Mouse (Mus musculus) heart, adult 2 months (tissue): ENCODE data around the gene Morf4l1. TPM values are rescaled to one million over a fixed set of nuclear protein-coding genes. Genes with fewer than 3 reads are reported as not detected.
A peak's percentile ranks its signal among the peaks of the same experiment; 100 is the strongest.

ENCODE experiments used
- DNase-seq, 2 experiments: peaks; one replicate each; pipeline ENCODE4 v3.0.0; 2021
- H3K27ac ChIP-seq: fragments of 200-600 bp; 2 replicates; pipeline ENCODE4 v1.8.1; 2022
- H3K27me3 ChIP-seq: fragments of 200-500 bp; 2 replicates; pipeline ENCODE4 v1.6.1; 2012; ENCODE audit warnings: mild to moderate bottlenecking, low read length, inconsistent platforms, mixed read lengths; ENCODE audit not compliant: control insufficient read depth, insufficient read depth
- H3K36me3 ChIP-seq: fragments of 200-500 bp; 2 replicates; pipeline ENCODE4 v1.6.1; 2012; ENCODE audit warnings: low read length, inconsistent platforms; ENCODE audit not compliant: control insufficient read depth, insufficient read depth
- H3K4me1 ChIP-seq: fragments of 200-500 bp; 2 replicates; pipeline ENCODE4 v1.6.1; 2011; ENCODE audit warnings: low read length; ENCODE audit not compliant: control insufficient read depth, insufficient read depth
- H3K4me3 ChIP-seq: fragments of 200-600 bp; 2 replicates; pipeline ENCODE4 v1.8.1; 2022
- H3K79me2 ChIP-seq: fragments of 200-500 bp; replicated peaks from 2 replicates; pipeline ENCODE4 v1.6.1; 2012; ENCODE audit warnings: mild to moderate bottlenecking, inconsistent platforms, low read length, moderate library complexity, mixed read lengths; ENCODE audit not compliant: control insufficient read depth, insufficient read depth
- H3K9ac ChIP-seq: fragments of 200-500 bp; 2 replicates; pipeline ENCODE4 v1.6.1; 2012; ENCODE audit warnings: low read depth, mild to moderate bottlenecking, control low read depth, inconsistent platforms, low read length, mixed read lengths
- CTCF ChIP-seq: fragments of 200-600 bp; IDR thresholded peaks from 2 replicates; pipeline ENCODE4 v1.8.1; 2022; ENCODE audit warnings: antibody characterized with exemption, mild to moderate bottlenecking, moderate library complexity
- EP300 ChIP-seq: fragments of 200-500 bp; IDR thresholded peaks from 2 replicates; pipeline ENCODE4 v1.6.1; 2011; ENCODE audit warnings: low read depth, low read length, control low read depth; ENCODE audit not compliant: insufficient read depth
- POLR2A ChIP-seq: fragments of 200-500 bp; IDR thresholded peaks from 2 replicates; pipeline ENCODE4 v1.6.1; 2011; ENCODE audit warnings: mild to moderate bottlenecking, low read depth, low read length, control low read depth; ENCODE audit not compliant: insufficient read depth
- WGBS: fragments of 180-500 bp; shearing (Covaris S2); methylation state at CpG from one replicate; pipeline ENCODE4 v1.1.7; 2018; 5-methylcytosine and 5-hydroxymethylcytosine counted together
- intact Hi-C: fragments of 180-260 bp; cut with DNase I; formaldehyde crosslinking; loops from one replicate; pipeline ENCODE4 v1.15.1; 2025
- long read RNA-seq: library from polyadenylated mRNA; stranded (forward); transcript quantifications from one replicate; pipeline ENCODE4 v2.0.0, GENCODE M21; 2021
- polyA plus RNA-seq: library from polyadenylated mRNA; depleted of rRNA; stranded (reverse); fragments of >200 nt; gene quantifications from 2 replicates; pipeline ENCODE4 v1.2.3, GENCODE M21; 2012; rRNA removed
- total RNA-seq, 2 experiments: library from RNA; stranded (reverse); gene quantifications; 2 replicates each; pipeline ENCODE4 v1.2.3; 2021

The Morf4l1 gene
- 100 to 1,000 TPM; 213 to 276 TPM for total RNA-seq
- polyA plus RNA-seq = 119 and 283 TPM in 2 replicates
- long read RNA-seq, transcript Morf4l1-202 (12 exons, 1,824 nt) = major isoform, 31 of 58 reads
- long read RNA-seq, partial matches to known transcripts = 24 of 58 reads
- long read RNA-seq, other reads (novel, unspliced or antisense) = 2 of 58 reads

DNA sequence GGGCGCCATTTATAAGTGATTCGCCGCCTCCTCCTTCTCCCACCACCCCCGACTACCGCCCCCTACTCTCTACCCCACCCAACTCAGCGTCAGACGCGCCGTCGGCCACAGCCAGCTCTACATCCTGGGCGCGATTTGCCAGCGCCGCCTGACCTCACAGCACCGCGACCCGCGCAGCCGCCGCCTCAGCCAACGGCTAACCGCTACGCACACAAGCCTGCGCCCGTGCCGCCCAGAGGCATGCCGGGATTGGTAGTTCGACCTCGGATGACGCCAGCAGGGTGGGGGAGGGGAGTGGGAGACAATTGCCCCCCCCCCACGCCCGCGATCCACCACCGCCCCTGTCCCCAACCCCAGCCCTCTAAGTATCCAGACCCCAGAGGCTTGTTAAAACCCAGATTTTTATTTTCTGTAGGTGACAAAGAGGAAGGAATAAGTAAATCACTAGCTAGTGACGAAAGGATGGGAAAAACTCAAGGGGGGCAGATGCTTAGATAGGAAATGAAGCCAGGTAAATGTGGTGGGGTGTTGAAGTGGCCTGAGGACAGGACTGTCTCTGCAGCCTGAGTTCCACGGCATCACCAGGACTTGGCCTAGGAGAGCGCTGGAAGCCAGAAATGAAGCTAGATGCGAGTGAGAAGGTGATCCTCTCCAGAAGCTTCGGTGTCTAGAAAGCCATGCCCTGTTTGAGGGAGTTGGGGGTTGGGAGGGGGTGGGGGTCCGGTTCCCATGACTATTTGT, at the start of gene Morf4l1:
TSS of gene Morf4l1 (minus strand) at position 208 of the 741 bp plus-strand sequence.
- H3K79me2 ChIP-seq = peaks cover 5% of the 10 kb centered on the region
- H3K4me3 ChIP-seq = peak within 1 kb of the TSS; percentile 99
- peaks cover 6% of the 10 kb centered on the region for H3K4me1 ChIP-seq
- intact Hi-C loops = loop anchor here (1.0 to 5.0 kb wide), 4 partner anchors 9 to 158 kb away; partner anchors contain the start of genes Adamts7 and Tbc1d2b
- peaks cover 15% of the 10 kb centered on the region for H3K36me3 ChIP-seq
- DNase-seq = peak; percentile 96 to 98
- no peaks in the 10 kb centered on the region for H3K27me3 ChIP-seq
- TF ChIP-seq CTCF (no peak), EP300 (peak; percentile 66; the same call in 1 of the 2 replicates), POLR2A (peak; percentile 67)
- peak within 1 kb of the TSS; percentile 95 for H3K9ac ChIP-seq
- WGBS = 1% methylated on average over 40 of the region's 40 CpGs
- H3K27ac ChIP-seq = peak within 1 kb of the TSS; percentile 97

DNA sequence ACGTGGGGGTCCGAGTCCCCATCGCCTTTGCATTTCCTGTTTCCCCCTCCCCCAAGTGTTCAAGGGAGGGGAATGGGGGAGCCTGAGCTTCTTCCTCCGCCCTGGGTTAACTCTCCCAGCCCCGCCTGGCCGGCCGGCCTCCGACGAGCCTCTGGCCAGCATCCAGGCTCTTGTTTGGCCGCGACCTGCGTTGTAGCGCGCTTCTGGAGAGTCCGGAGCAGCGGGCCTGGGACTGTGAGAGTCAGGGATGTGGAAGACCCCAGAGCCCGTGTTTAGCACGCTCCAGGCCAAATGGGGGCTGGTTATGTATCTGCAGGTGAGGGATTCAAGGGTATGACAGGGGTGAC, 49.1 kb upstream of the Morf4l1 start:
- TF ChIP-seq CTCF (no peak), POLR2A (peak; percentile 34; the same call in 1 of the 2 replicates)
- no peaks in the 10 kb centered on the region for H3K79me2 ChIP-seq
- peak overlapping the region; percentile 87 for H3K27ac ChIP-seq
- H3K4me3 ChIP-seq = peak overlapping the region; percentile 90
- H3K9ac ChIP-seq = peak overlapping the region; percentile 92
- 2% methylated on average over 18 of the region's 18 CpGs for WGBS
- H3K36me3 ChIP-seq = peaks cover 6% of the 10 kb centered on the region
- DNase-seq = peak in 1 of 2 experiments; percentile 83
- H3K4me1 ChIP-seq = peaks cover 4% of the 10 kb centered on the region
- no peaks in the 10 kb centered on the region for H3K27me3 ChIP-seq
- intact Hi-C loops = loop anchor here (2.0 to 5.0 kb wide), 4 partner anchors 19 to 51 kb away; partner anchors contain the start of gene Morf4l1

DNA sequence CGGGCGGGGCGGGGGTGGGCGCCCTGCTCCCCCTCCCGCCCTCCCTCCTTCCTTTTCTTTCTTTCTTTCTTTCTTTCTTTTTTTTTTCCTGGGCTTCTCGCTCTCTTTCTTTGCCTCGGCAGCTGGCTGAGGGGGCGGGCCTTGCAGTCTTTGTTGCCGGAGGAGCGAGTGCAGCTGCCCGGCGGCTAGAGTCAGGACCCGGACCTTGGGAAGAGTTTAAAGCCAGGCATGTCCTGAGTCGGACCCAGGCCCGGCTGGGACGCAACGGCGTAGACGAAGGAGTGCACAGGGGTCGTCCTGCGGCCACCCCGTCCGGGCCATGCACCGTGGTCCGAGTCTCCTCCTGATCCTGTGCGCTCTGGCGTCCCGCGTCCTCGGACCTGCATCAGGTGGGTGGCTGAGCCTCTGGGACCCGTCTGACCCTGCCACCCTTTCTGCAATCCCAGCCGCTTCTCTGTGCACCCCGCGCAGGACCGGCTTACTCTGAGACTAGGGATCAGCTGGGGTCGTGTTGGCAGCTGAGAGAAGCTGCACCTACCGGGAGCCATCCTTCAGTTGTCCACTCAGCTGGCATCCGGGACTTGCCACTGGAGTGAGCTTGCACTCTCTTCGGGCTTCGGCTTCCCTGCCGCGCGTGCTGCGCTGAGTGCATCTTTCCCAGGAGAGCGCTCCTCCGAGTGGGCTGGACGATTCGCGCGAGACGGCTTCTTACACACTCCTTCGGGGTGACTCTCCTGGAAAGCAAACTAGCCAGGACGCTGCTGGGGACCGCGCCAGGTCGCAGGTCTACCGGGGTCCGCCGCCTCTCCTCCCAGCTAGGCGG, 48.6 kb upstream of the Morf4l1 start, which contains the start of gene Adamts7:
TSS of gene Adamts7 (plus strand) at position 144 of the 823 bp plus-strand sequence.
- Histone ChIP-seq H3K36me3 (peaks cover 6% of the 10 kb centered on the region), H3K27ac (peak within 1 kb of the TSS; percentile 87), H3K79me2 (no peaks in the 10 kb centered on the region), H3K4me1 (peaks cover 4% of the 10 kb centered on the region), H3K4me3 (peak within 1 kb of the TSS; percentile 90), H3K9ac (peak within 1 kb of the TSS; percentile 92), H3K27me3 (no peaks in the 10 kb centered on the region)
- DNase-seq = peak in 1 of 2 experiments; percentile 81
- intact Hi-C loops = loop anchor here (2.0 to 5.0 kb wide), 3 partner anchors 34 to 51 kb away; partner anchors contain the start of gene Morf4l1
- TF ChIP-seq EP300 (no peak), POLR2A (0 out of 2 replicates have a peak, but pooled peaks have one; percentile 26)
- under 1% methylated on average over 58 of the region's 60 CpGs for WGBS

- Histone ChIP-seq H3K4me3 (peak overlapping the region; percentile 90), H3K27ac (peak overlapping the region; percentile 87), H3K36me3 (peaks cover 6% of the 10 kb centered on the region), H3K4me1 (peaks cover 4% of the 10 kb centered on the region), H3K9ac (peak overlapping the region; percentile 11), H3K27me3 (no peaks in the 10 kb centered on the region), H3K79me2 (no peaks in the 10 kb centered on the region)
- WGBS = 14% methylated on average over 29 of the region's 29 CpGs
- TF ChIP-seq CTCF (peak; percentile 75), POLR2A (no peak)
- intact Hi-C loops = loop anchor here (2.0 to 5.0 kb wide), 3 partner anchors 34 to 50 kb away; partner anchors contain the start of gene Morf4l1
- DNase-seq = peak; percentile 79 to 83
Measured at GRCm38 (mm10) chr9:90162243-90162925, 47.8 kb upstream of the Morf4l1 start.

- Histone ChIP-seq H3K9ac (no peak overlapping the region), H3K27me3 (no peaks in the 10 kb centered on the region), H3K27ac (no peak overlapping the region), H3K4me3 (no peak overlapping the region), H3K79me2 (no peaks in the 10 kb centered on the region), H3K36me3 (no peaks in the 10 kb centered on the region), H3K4me1 (peaks cover 6% of the 10 kb centered on the region)
- 22% methylated on average over 5 of the region's 5 CpGs for WGBS
- intact Hi-C loops = no loop called here
- DNase-seq = no peak
- no peak for TF ChIP-seq EP300
- TF ChIP-seq CTCF = no peak
- no peak for TF ChIP-seq POLR2A
Measured at GRCm38 (mm10) chr9:90146869-90147268, 32.3 kb upstream of the Morf4l1 start.
